Mouse (Mus musculus): ENCODE results near the gene Gabra3. TPM values are rescaled to one million over a fixed set of nuclear protein-coding genes. Genes with fewer than 3 reads are reported as not detected.

Gene Gabra3
- polyA plus RNA-seq (2015; fragmentation: Illumina TruSeq; extraction: RNeasy Lipid Tissue Mini Kit (QIAGEN cat#74804); ENCODE audit: low read depth, low replicate concordance): 113 TPM

GRCm38 (mm10) chrX:72656230-72656898 is at the start of gene Gabra3:
Gene Gabra3, minus strand, starts transcription at chrX:72656848.

DNA sequence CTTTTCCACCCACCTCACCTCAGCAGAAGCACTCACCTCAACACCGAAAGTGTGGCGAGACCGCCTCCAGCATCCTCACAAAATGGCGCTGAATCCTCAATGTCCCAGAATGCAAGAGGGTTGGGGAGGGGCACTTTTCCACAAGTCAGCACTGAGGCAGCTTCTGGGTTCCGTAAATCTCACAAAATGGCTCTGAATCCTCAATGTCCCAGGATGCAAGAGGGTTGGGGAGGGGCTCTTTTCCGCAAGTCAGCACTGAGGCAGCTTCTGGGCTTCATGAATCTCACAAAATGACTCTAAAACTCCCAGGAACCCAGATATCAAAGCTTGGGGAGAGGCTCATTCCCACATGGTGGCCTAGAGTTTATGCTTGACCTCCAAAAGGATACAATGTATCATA is 269.9 kb downstream of the Gabra3 start, which contains the start of gene Magea10:
Magea10 (minus strand) TSS at position 101 of the 400 bp plus-strand sequence.

Other genes starting within 250 kb of the Gabra3 start
- gene Gabrq, start 168.3 kb upstream of the Gabra3 start, polyA plus RNA-seq (2015; fragmentation: Illumina TruSeq; extraction: RNeasy Lipid Tissue Mini Kit (QIAGEN cat#74804); ENCODE audit: low read depth, low replicate concordance): 2.0 TPM

Measured in brain, adult 10 weeks (tissue).